8 mouse cellular contexts compared by ENCODE assay signal in genomic region chr13:94057036-94057562, GRCm38 (mm10). TPM values are rescaled to one million over a fixed set of nuclear protein-coding genes. Genes with fewer than 3 reads are reported as not detected.
DNase-seq lines count a peak whose midpoint lies in the region; ATAC-seq and TF ChIP-seq lines count a peak whose summit lies in the region.

No protein-coding gene starts in this region.

- no peaks in the 10 kb centered on the region for H3K27me3 ChIP-seq in lung, postnatal 0 days (replicated peaks; ENCODE audit: insufficient read depth, low read length)
- no peaks in the 10 kb centered on the region for H3K27me3 ChIP-seq in limb, embryonic 12.5 days
- H3K27me3 ChIP-seq in stomach, embryonic 14.5 days (ENCODE audit: control insufficient read depth, insufficient read depth, low read length): no peaks in the 10 kb centered on the region

- H3K4me1 ChIP-seq in lung, postnatal 0 days (ENCODE audit: insufficient read depth, low read depth, low read length): peaks cover 5% of the 10 kb centered on the region
- peaks cover 33% of the 10 kb centered on the region for H3K4me1 ChIP-seq in limb, embryonic 12.5 days (replicated peaks)
- peaks cover 4% of the 10 kb centered on the region; the same call in 1 of the 2 replicates for H3K4me1 ChIP-seq in stomach, embryonic 14.5 days (ENCODE audit: control insufficient read depth, insufficient read depth, low read length)

- TF ChIP-seq EP300 in lung, postnatal 0 days (IDR thresholded peaks at IDR 0.05): no peak

- TF ChIP-seq CTCF in lung, postnatal 0 days (IDR thresholded peaks at IDR 0.05): no peak

- no peaks in the 10 kb centered on the region for H3K36me3 ChIP-seq in lung, postnatal 0 days (ENCODE audit: insufficient read depth, low read length)
- no peaks in the 10 kb centered on the region for H3K36me3 ChIP-seq in limb, embryonic 12.5 days
- no peaks in the 10 kb centered on the region for H3K36me3 ChIP-seq in stomach, embryonic 14.5 days (ENCODE audit: control insufficient read depth, insufficient read depth, low read length)

- H3K9me3 ChIP-seq in lung, postnatal 0 days (ENCODE audit: low read length): no peaks in the 10 kb centered on the region
- H3K9me3 ChIP-seq in limb, embryonic 12.5 days: no peaks in the 10 kb centered on the region
- no peaks in the 10 kb centered on the region; the same call in 1 of the 2 replicates for H3K9me3 ChIP-seq in stomach, embryonic 14.5 days (ENCODE audit: control insufficient read depth, low read depth, low read length)

- DNase-seq in cerebellum, adult 11-12 months: no peak
- no peak for DNase-seq in lung, postnatal 0 days (ENCODE audit: low spot score)
- DNase-seq in lung, postnatal 25 days (ENCODE audit: low spot score): no peak
- DNase-seq in urinary bladder, postnatal 14 days (ENCODE audit: low spot score): no peak
- DNase-seq in layer of hippocampus, postnatal 25 days (ENCODE audit: extremely low spot score in 1 of 2, low spot score in 1 of 2): no peak

- peak overlapping the region; percentile 58; the same call in 1 of the 2 replicates for H3K27ac ChIP-seq in lung, postnatal 0 days (ENCODE audit: low read length)
- peak overlapping the region; percentile 94 for H3K27ac ChIP-seq in limb, embryonic 12.5 days
- peak overlapping the region; percentile 77; the same call in 1 of the 2 replicates for H3K27ac ChIP-seq in stomach, embryonic 14.5 days (ENCODE audit: low read length)

- peak overlapping the region; percentile 82 for H3K4me3 ChIP-seq in lung, postnatal 0 days (ENCODE audit: low read depth, low read length)
- H3K4me3 ChIP-seq in limb, embryonic 12.5 days (replicated peaks): peak overlapping the region; percentile 89
- H3K4me3 ChIP-seq in stomach, embryonic 14.5 days (ENCODE audit: low read depth, low read length): peak overlapping the region; percentile 87

- H3K9ac ChIP-seq in lung, postnatal 0 days (replicated peaks; ENCODE audit: low read depth): peak overlapping the region; percentile 69; the same call in 1 of the 2 replicates
- peak overlapping the region; percentile 94 for H3K9ac ChIP-seq in limb, embryonic 12.5 days (replicated peaks)
- H3K9ac ChIP-seq in stomach, embryonic 14.5 days (replicated peaks; ENCODE audit: low read depth, low read length): peak overlapping the region; percentile 67

- H3K4me2 ChIP-seq in lung, postnatal 0 days (replicated peaks; ENCODE audit: low read depth, low read length): peak overlapping the region; percentile 99
- peak overlapping the region; percentile 77 for H3K4me2 ChIP-seq in limb, embryonic 12.5 days
- peak overlapping the region; percentile 82 for H3K4me2 ChIP-seq in stomach, embryonic 14.5 days (replicated peaks; ENCODE audit: low read depth, low read length)

- ATAC-seq in cerebellum, adult (ENCODE audit: insufficient number of reproducible peaks, low FRiP score, low TSS enrichment): 0 out of 2 replicates have a peak, but pooled peaks have one; percentile 6
- ATAC-seq in lung, postnatal 0 days: no peak
- peak; percentile 7 for ATAC-seq in limb, embryonic 12.5 days (ENCODE audit: insufficient number of reproducible peaks, insufficient read depth, low FRiP score, low TSS enrichment, low read depth)
- peak; percentile 30; the same call in 1 of the 2 replicates for ATAC-seq in stomach, embryonic 14.5 days (ENCODE audit: insufficient number of reproducible peaks, insufficient read depth, low FRiP score, low read depth)

- WGBS in lung, postnatal 0 days: 5% methylated on average over 17 of the region's 17 CpGs
- WGBS in limb, embryonic 12.5 days: 3% methylated on average over 17 of the region's 17 CpGs
- 2% methylated on average over 17 of the region's 17 CpGs for WGBS in stomach, embryonic 14.5 days

RNA-seq across cellular contexts. Expression of gene Lhfpl2, which starts 0.5 kb away (rescaled TPM):
- 19.9 and 21.4 TPM in 2 replicates for polyA plus RNA-seq in lung, postnatal 0 days (2015; fragmentation: Nextera tagmentation; extraction: Ambion mirVana)
- polyA plus RNA-seq in limb, embryonic 12.5 days (2016; fragmentation: Nextera tagmentation; extraction: Ambion mirVana): 44.2 and 51.3 TPM in 2 replicates
- polyA plus RNA-seq in stomach, embryonic 14.5 days (2014; fragmentation: Nextera tagmentation; extraction: Ambion mirVana): 19.5 and 20.8 TPM in 2 replicates
- total RNA-seq in layer of hippocampus, postnatal 25 days (2021): 10 to 100 TPM; 32.1 to 39.8 TPM
